Mouse (Mus musculus) layer of hippocampus, postnatal 10 days (tissue): Measurements from ENCODE around the gene Asb9. TPM values are rescaled to one million over a fixed set of nuclear protein-coding genes. Genes with fewer than 3 reads are reported as not detected.

Source experiments
- DNase-seq, 2 experiments: peaks; one replicate each; pipeline ENCODE4 v3.0.0; 2021; ENCODE audit warnings: low spot score in 2 of 2
- long read RNA-seq: library from polyadenylated mRNA; stranded (forward); transcript quantifications from one replicate; pipeline ENCODE4 v2.0.0, GENCODE M21; 2023
- total RNA-seq, 2 experiments: library from RNA; stranded (reverse); gene quantifications; 2 replicates each; pipeline ENCODE4 v1.2.3; 2021

Asb9 gene
- total RNA-seq, result not detected
- long read RNA-seq, result 0 reads

GRCm38 (mm10) chrX:164505709-164506498 is at the start of gene Asb9:
Asb9 (plus strand) TSS chrX:164506327.
- DNase-seq, result no peak

GRCm38 (mm10) chrX:164459205-164459878 is 46.8 kb upstream of the Asb9 start:
- no peak for DNase-seq

- DNase-seq, result no peak
Measured at GRCm38 (mm10) chrX:164502258-164502657, 3.9 kb upstream of the Asb9 start.

- no peak for DNase-seq
Measured at GRCm38 (mm10) chrX:164507068-164507467, 941 bp downstream of the Asb9 start.

- no peak for DNase-seq
Measured at GRCm38 (mm10) chrX:164508728-164509127, 2.6 kb downstream of the Asb9 start.

GRCm38 (mm10) chrX:164522138-164522537 is 16.0 kb downstream of the Asb9 start:
- no peak for DNase-seq

- DNase-seq, result no peak
Measured at GRCm38 (mm10) chrX:164526566-164526965, 20.4 kb downstream of the Asb9 start.

GRCm38 (mm10) chrX:164541436-164542317 is 35.5 kb downstream of the Asb9 start:
- peak; percentile 3 to 11 for DNase-seq

GRCm38 (mm10) chrX:164570195-164570594 is 64.1 kb downstream of the Asb9 start:
- DNase-seq, result no peak

GRCm38 (mm10) chrX:164576967-164577366 is 70.8 kb downstream of the Asb9 start:
- no peak for DNase-seq

Other genes starting within 250 kb of the Asb9 start
- 1 to 10 TPM in 1 of 2 experiments, under 1 TPM in 1; 0.80 to 1.1 TPM for gene Bmx, start 248.1 kb upstream of the Asb9 start, total RNA-seq
- gene Pir, start 237.0 kb upstream of the Asb9 start, total RNA-seq, result 1 to 10 TPM; 3.9 to 4.4 TPM
- 1 to 10 TPM; 2.2 to 2.8 TPM for gene Vegfd, start 132.9 kb upstream of the Asb9 start, total RNA-seq
- gene Piga, start 86.5 kb upstream of the Asb9 start, total RNA-seq, result 1 to 10 TPM; 5.3 to 6.0 TPM
- under 1 TPM; 0.30 to 0.47 TPM for gene Asb11, start 69.3 kb upstream of the Asb9 start, total RNA-seq